Mouse (Mus musculus): ENCODE measurements around the gene Sap25.
A peak's percentile ranks its signal among the peaks of the same experiment; 100 is the strongest.

DNA sequence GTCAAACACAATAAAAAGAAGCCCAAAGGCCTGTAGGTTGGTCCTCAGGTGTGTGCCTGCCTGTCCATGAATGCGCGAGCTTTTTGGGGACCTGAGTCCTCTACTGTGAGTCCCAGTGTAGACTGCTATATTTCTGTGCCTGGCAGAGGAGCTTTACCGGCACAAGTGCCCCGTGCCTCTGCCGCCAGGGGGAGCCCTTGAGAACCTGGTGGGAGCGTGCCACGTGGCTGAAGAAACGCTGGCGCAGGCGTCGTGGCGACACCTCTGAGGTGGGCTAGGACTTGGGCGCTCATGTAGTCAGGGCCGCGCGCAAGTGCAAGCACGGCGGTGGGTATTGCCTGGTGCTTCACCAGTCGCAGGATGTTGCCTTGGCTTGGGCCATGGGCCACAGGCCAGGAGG lies at the start of gene Sap25:
- 0 out of 2 replicates have a peak, but pooled peaks have one; percentile 2 for TF ChIP-seq POLR2A (IDR thresholded peaks at IDR 0.05; ENCODE audit: low read depth, low read length)
- TF ChIP-seq CTCF (IDR thresholded peaks at IDR 0.05; ENCODE audit: extremely low read depth, insufficient read length, insufficient replicate concordance, low read depth, low read length) = peak; percentile 38; the same call in 1 of the 2 replicates

Measured in small intestine, adult 2 months (tissue).